Mouse (Mus musculus): ENCODE measurements at regions not wholly inside any gene's neighbourhood (a gene's known extent, or its start where the extent isn't known, plus 50 kb on each side); places are given as distances from the start of the nearest gene placed in this dataset.

- DNase-seq (ENCODE audit: low read depth), result no peak
Measured at GRCm38 (mm10) chrX:17965375-17965774, 180.3 kb upstream of the Dusp21 start.

DNA sequence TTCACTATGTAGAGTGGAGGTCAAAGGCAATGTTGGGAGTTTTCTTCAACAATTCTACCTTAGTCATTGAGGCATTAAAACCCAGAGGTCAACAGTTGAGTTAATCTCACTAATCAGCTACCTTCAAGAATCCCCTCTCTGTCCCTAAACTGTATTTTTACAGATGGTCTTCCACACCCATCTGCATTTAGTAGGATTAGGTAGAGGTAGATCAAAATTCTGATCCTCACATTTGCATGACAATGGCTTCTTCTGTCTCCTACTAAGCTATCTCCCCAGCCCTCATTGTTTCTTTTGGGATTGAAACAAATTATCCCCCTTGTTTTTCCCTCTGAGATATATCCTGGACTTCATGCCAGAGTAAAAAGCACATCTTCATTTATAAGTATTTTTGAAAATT is 131.3 kb upstream of the Dusp21 start:
- DNase-seq (ENCODE audit: low read depth), result no peak

DNA sequence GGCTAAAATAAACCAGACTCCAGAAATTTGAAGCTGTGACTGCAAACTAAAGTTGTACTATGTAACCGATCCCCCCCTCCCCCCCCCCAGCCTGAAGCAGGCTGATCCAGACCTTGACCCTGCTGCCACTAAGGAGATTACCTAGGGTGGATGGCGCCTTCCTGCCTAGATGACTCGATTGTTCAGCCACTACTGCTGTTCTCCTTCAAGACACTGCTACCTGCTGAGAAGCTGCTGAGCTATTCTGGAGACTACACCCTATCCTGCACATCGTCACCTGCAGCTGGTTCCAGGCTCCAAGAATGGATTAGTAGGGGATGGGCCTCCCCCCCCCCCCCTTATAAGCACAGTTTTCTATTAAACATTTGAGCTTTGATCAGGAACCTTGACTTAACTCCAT is 97.0 kb upstream of the Dusp21 start:
- no peak for DNase-seq (ENCODE audit: low read depth)

- DNase-seq (ENCODE audit: low read depth), result no peak
Measured at GRCm38 (mm10) chrX:18081449-18081848, 64.2 kb upstream of the Dusp21 start.

DNA sequence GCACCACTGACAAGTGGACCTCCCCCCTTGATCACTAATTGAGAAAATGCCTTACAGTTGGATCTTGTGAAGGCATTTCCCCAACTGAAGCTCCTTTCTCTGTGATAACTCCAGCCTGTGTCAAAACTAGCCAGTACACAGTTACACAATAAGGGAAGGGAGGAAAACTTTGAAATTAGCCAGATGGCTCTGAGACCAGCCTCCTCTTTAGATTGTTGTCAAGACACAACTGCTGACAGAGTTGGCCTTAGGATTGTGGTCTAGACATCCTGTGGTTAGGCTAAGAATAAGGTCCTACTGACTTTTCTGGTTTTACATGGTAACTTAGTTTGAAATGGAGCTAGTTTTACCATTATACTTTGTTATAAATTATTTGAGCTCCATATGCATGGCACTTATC is 52.4 kb upstream of the Dusp21 start:
- peak; percentile 2 for DNase-seq (ENCODE audit: low read depth)

Measured in 416B (cell line).